9 mouse cellular contexts compared by ENCODE assay signal in the genomic region with DNA sequence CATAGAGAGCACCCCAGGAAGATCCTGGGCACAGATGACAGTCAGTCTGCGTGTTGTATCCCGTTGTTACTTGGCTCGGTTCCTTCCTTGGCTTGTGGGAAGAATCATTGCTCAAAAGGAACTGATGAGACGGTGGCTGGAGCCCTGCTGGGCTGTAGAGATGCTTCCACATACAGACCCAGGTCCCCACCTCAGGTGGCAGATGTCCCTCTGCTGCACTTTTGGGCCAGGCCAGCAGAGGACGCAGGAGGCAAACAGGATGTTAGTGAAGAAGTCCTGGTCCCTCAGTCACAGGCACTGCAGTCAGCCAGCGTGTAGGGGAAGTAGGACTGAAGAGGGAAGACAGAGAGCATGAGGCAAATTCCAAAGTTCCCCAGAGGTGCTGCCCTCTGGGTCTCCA. TPM values are rescaled to one million over a fixed set of nuclear protein-coding genes. Genes with fewer than 3 reads are reported as not detected.
DNase-seq lines count a peak whose midpoint lies in the region; ATAC-seq lines count a peak whose summit lies in the region.
"Had no signal": no experiment of that assay in that cellular context is flagged by ENCODE, and none has a peak within 500 bp of the region (broad histone marks: within the 10 kb centered on the region; RNA-seq: fewer than 3 reads in every experiment).

No protein-coding gene starts in this region.

- no peak overlapping the region for H3K9ac ChIP-seq in kidney, embryonic 14.5 days (ENCODE audit: low read depth, low read length)
- H3K9ac ChIP-seq in midbrain, embryonic 15.5 days: no peak overlapping the region
- H3K9ac ChIP-seq: neural tube, embryonic 12.5 days had no signal

- no peak overlapping the region for H3K27ac ChIP-seq in kidney, embryonic 14.5 days (ENCODE audit: low read depth, low read length)
- no peak overlapping the region for H3K27ac ChIP-seq in midbrain, embryonic 15.5 days
- H3K27ac ChIP-seq: neural tube, embryonic 12.5 days had no signal

- WGBS in kidney, embryonic 14.5 days: 79% methylated on average over 6 of the region's 6 CpGs
- WGBS in midbrain, embryonic 15.5 days: 72% methylated on average over 6 of the region's 6 CpGs

- peaks cover 8% of the 10 kb centered on the region for H3K4me1 ChIP-seq in kidney, embryonic 14.5 days (ENCODE audit: control insufficient read depth, insufficient read depth, low read length)
- peaks cover 15% of the 10 kb centered on the region for H3K4me1 ChIP-seq in midbrain, embryonic 15.5 days

- H3K27me3 ChIP-seq in kidney, embryonic 14.5 days (ENCODE audit: control insufficient read depth, insufficient read depth, low read length): no peaks in the 10 kb centered on the region
- H3K27me3 ChIP-seq in midbrain, embryonic 15.5 days (replicated peaks): no peaks in the 10 kb centered on the region
- H3K27me3 ChIP-seq: neural tube, embryonic 12.5 days had no signal

- H3K4me2 ChIP-seq in kidney, embryonic 14.5 days (replicated peaks; ENCODE audit: low read depth, low read length): no peak overlapping the region
- no peak overlapping the region for H3K4me2 ChIP-seq in midbrain, embryonic 15.5 days
- H3K4me2 ChIP-seq: neural tube, embryonic 12.5 days had no signal

- peak; percentile 51 for DNase-seq in kidney, adult 11 months
- DNase-seq in R1 (ENCODE audit: low read depth, low spot score): peak; percentile 64
- peak; percentile 78 to 80 for DNase-seq in cerebellum, postnatal 10 days
- DNase-seq in layer of hippocampus, adult 9-11 months: peak; percentile 70
- DNase-seq in spleen, postnatal 36 days (ENCODE audit: low spot score in 2 of 2): peak; percentile 75 to 79
- no peak for DNase-seq in embryo, embryonic 9.5 days (ENCODE audit: extremely low spot score)

- peaks cover 65% of the 10 kb centered on the region for H3K36me3 ChIP-seq in kidney, embryonic 14.5 days (ENCODE audit: control insufficient read depth, insufficient read depth, low read length)
- peaks cover 27% of the 10 kb centered on the region; the same call in 1 of the 2 replicates for H3K36me3 ChIP-seq in midbrain, embryonic 15.5 days (replicated peaks)

- no peaks in the 10 kb centered on the region for H3K9me3 ChIP-seq in kidney, embryonic 14.5 days (ENCODE audit: control insufficient read depth, low read length)
- no peaks in the 10 kb centered on the region for H3K9me3 ChIP-seq in midbrain, embryonic 15.5 days
- H3K9me3 ChIP-seq: neural tube, embryonic 12.5 days had no signal

- no peak overlapping the region for H3K4me3 ChIP-seq in kidney, embryonic 14.5 days (ENCODE audit: low read length)
- H3K4me3 ChIP-seq in midbrain, embryonic 15.5 days: no peak overlapping the region
- H3K4me3 ChIP-seq: neural tube, embryonic 12.5 days had no signal

- ATAC-seq in kidney, embryonic 14.5 days (ENCODE audit: low FRiP score, low TSS enrichment): no peak
- ATAC-seq in midbrain, embryonic 15.5 days (replicated peaks): no peak

RNA-seq across cellular contexts. Expression of a gene that starts 4.2 kb away (rescaled TPM):
- 69.9 and 77.1 TPM in 2 replicates for polyA plus RNA-seq in kidney, embryonic 14.5 days (2014; fragmentation: Nextera tagmentation; extraction: Ambion mirVana)
- 53.0 and 54.1 TPM in 2 replicates for polyA plus RNA-seq in midbrain, embryonic 15.5 days (2015; fragmentation: Nextera tagmentation; extraction: Ambion mirVana)

RNA-seq across cellular contexts. Expression of a gene that starts 20.7 kb away (rescaled TPM):
- 0.90 and 1.3 TPM in 2 replicates for polyA plus RNA-seq in kidney, embryonic 14.5 days (2014; fragmentation: Nextera tagmentation; extraction: Ambion mirVana)
- 12.1 and 13.3 TPM in 2 replicates for polyA plus RNA-seq in midbrain, embryonic 15.5 days (2015; fragmentation: Nextera tagmentation; extraction: Ambion mirVana)

RNA-seq across cellular contexts. Expression of a gene that starts 31.2 kb away (rescaled TPM):
- polyA plus RNA-seq in kidney, embryonic 14.5 days (2014; fragmentation: Nextera tagmentation; extraction: Ambion mirVana): 9.5 and 15.7 TPM in 2 replicates
- polyA plus RNA-seq in midbrain, embryonic 15.5 days (2015; fragmentation: Nextera tagmentation; extraction: Ambion mirVana): 54.4 and 54.7 TPM in 2 replicates
